Mouse (Mus musculus): ENCODE data around the gene Olfr502.
"Not testable (repeated sequence)": the region's sequence is repeated elsewhere in the genome, so short reads cannot be mapped to it uniquely, and the experiment has no call there.

Olfr502 gene

GRCm38 (mm10) chr7:108524965-108525364 is at the start of gene Olfr502:
TSS of gene Olfr502 (minus strand) at chr7:108525065.
- DNase-seq (ENCODE audit: extremely low spot score, low read depth, low spot score) = no peak

DNA sequence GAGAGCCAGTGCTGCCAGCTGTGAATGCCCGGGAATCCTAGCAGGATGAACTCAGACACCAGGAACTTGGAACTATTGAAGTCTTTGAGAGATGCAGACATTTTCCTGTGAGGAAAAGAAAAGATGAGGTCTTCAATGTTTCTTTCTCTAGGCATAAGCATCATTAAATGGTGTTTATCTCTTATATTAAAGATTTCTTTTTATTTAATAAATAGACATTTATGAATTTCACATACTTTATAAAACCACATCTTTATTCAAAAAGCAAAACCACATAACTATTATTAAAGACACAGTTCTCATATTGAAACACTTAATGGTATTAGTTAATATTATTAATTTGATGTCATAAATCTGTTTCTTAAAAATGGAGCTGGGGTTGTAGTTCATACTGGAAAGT is 40.8 kb upstream of the Olfr502 start, which contains the start of gene Olfr504:
Olfr504 (minus strand) TSS at position 101 of the 400 bp plus-strand sequence.
- no peak for DNase-seq (ENCODE audit: extremely low spot score, low read depth, low spot score)

DNA sequence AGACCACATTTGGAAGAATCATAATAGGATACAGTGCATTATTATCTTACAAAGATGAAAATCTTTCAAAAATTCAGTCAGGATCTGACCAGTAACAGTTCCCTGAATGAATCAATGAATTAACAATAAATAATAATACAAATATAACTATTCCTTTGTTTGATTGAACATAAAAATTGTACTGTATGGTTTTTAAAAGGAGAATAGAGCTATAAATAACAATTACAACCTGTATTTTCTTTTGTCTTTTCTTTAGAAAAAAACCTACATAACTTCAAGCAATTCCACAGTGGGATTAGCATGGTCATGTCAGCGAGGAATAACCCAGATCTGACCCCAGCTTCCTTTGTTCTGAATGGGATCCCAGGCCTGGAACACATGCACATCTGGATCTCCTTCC is 19.4 kb upstream of the Olfr502 start, which contains the start of gene Olfr503:
Olfr503 (plus strand) TSS at position 301 of the 400 bp plus-strand sequence.
- DNase-seq (ENCODE audit: extremely low spot score, low read depth, low spot score) = not testable (repeated sequence)

GRCm38 (mm10) chr7:108542416-108542815 is 17.6 kb upstream of the Olfr502 start:
- DNase-seq (ENCODE audit: extremely low spot score, low read depth, low spot score) = no peak
